ENCODE assay signal across 10 mouse cellular contexts in genomic region chr19:12668601-12669000, GRCm38 (mm10). TPM values are rescaled to one million over a fixed set of nuclear protein-coding genes. Genes with fewer than 3 reads are reported as not detected.
DNase-seq lines count a peak whose midpoint lies in the region; TF ChIP-seq lines count a peak whose summit lies in the region.
"Not testable (repeated sequence)": the region's sequence is repeated elsewhere in the genome, so short reads cannot be mapped to it uniquely, and the experiment has no call there.
"Had no signal": no experiment of that assay in that cellular context is flagged by ENCODE, and none has a peak within 500 bp of the region (broad histone marks: within the 10 kb centered on the region; RNA-seq: fewer than 3 reads in every experiment).

No protein-coding gene starts in this region.

- DNase-seq in kidney, adult 2 months = peak; percentile 50
- peak; percentile 62 for DNase-seq in kidney, adult 9 months

- H3K36me3 ChIP-seq in kidney, adult 2 months (ENCODE audit: control insufficient read depth, insufficient read depth, low read length) = not testable (repeated sequence)

- H3K27ac ChIP-seq in kidney, adult 2 months (ENCODE audit: insufficient read depth, low read depth, low read length) = peak overlapping the region; percentile 63

- 59% methylated on average over 3 of the region's 3 CpGs for WGBS in kidney, adult 2 months

- TF ChIP-seq CTCF in kidney, adult 2 months (conservative IDR thresholded peaks at IDR 0.05; ENCODE audit: insufficient read depth, insufficient read length, low read depth, low read length) = not testable (repeated sequence)

- H3K4me3 ChIP-seq in kidney, adult 2 months (ENCODE audit: insufficient read depth, low read depth, low read length) = not testable (repeated sequence)

- not testable (repeated sequence) for H3K4me1 ChIP-seq in kidney, adult 2 months (ENCODE audit: control insufficient read depth, insufficient read depth, low read length)

- not testable (repeated sequence) for TF ChIP-seq POLR2A in kidney, adult 2 months (IDR thresholded peaks at IDR 0.05; ENCODE audit: low read depth, low read length)

- not testable (repeated sequence) for H3K27me3 ChIP-seq in kidney, adult 2 months (replicated peaks; ENCODE audit: control insufficient read depth, insufficient read depth, low read length)

RNA-seq across cellular contexts. Expression of gene Olfr1442, which starts 1.6 kb away (rescaled TPM):
- 0.11 and 0.16 TPM in 2 replicates for polyA plus RNA-seq in kidney, adult 2 months (2012; rRNA removed)
- polyA plus RNA-seq: activated CD4-positive, CD25-positive, alpha-beta regulatory T cell, adult 4 months; adrenal gland, adult 2 months; brain, embryonic 14.5 days; C2C12; CD4-positive, CD25-positive, alpha-beta regulatory T cell, adult 4 months; cerebellum, adult 2 months; G1E; Patski had no signal

RNA-seq across cellular contexts. Expression of gene Olfr1443, which starts 9.3 kb away (rescaled TPM):
- polyA plus RNA-seq in kidney, adult 2 months (2012; rRNA removed) = not detected in 2 replicates
- polyA plus RNA-seq: activated CD4-positive, CD25-positive, alpha-beta regulatory T cell, adult 4 months; adrenal gland, adult 2 months; brain, embryonic 14.5 days; C2C12; CD4-positive, CD25-positive, alpha-beta regulatory T cell, adult 4 months; cerebellum, adult 2 months; G1E; Patski had no signal

RNA-seq across cellular contexts. Expression of gene Keg1, which starts 27.0 kb away (rescaled TPM):
- 1,454 and 1,674 TPM in 2 replicates for polyA plus RNA-seq in kidney, adult 2 months (2012; rRNA removed)
- polyA plus RNA-seq: activated CD4-positive, CD25-positive, alpha-beta regulatory T cell, adult 4 months; adrenal gland, adult 2 months; brain, embryonic 14.5 days; C2C12; CD4-positive, CD25-positive, alpha-beta regulatory T cell, adult 4 months; cerebellum, adult 2 months; G1E had no signal

RNA-seq across cellular contexts. Expression of gene Glyat, which starts 35.5 kb away (rescaled TPM):
- 138 and 191 TPM in 2 replicates for polyA plus RNA-seq in kidney, adult 2 months (2012; rRNA removed)
- polyA plus RNA-seq: activated CD4-positive, CD25-positive, alpha-beta regulatory T cell, adult 4 months; adrenal gland, adult 2 months; brain, embryonic 14.5 days; G1E had no signal
